Mouse (Mus musculus) G1E (cell line): ENCODE measurements at regions not wholly inside any gene's neighbourhood (a gene's known extent, or its start where the extent isn't known, plus 50 kb on each side); places are given as distances from the start of the nearest gene placed in this dataset.
"Not testable (repeated sequence)": the region's sequence is repeated elsewhere in the genome, so short reads cannot be mapped to it uniquely, and the experiment has no call there.

Source experiments
- ATAC-seq: 2 replicates; pipeline ENCODE4 v1.8.0; 2016; ENCODE audit warnings: mild to moderate bottlenecking; ENCODE audit not compliant: insufficient number of reproducible peaks, poor library complexity, low FRiP score, severe bottlenecking; ENCODE audit errors: extremely low read depth
- DNase-seq: peaks from one replicate; pipeline ENCODE4 v3.0.0; 2012; ENCODE audit warnings: low spot score
- H3K27me3 ChIP-seq: 2 replicates; pipeline ENCODE4 v1.6.1; 2012; ENCODE audit warnings: mild to moderate bottlenecking, low read length, inconsistent platforms; ENCODE audit not compliant: insufficient read depth
- H3K36me3 ChIP-seq: replicated peaks from 2 replicates; pipeline ENCODE3; 2012; ENCODE audit warnings: mild to moderate bottlenecking, inconsistent platforms
- H3K4me1 ChIP-seq: 2 replicates; pipeline ENCODE4 v1.6.1; 2012; ENCODE audit warnings: low read depth, low read length, inconsistent platforms, mixed read lengths; ENCODE audit not compliant: insufficient read depth
- H3K4me3 ChIP-seq: 2 replicates; pipeline ENCODE4 v1.5.1; 2012; ENCODE audit warnings: low read depth, mild to moderate bottlenecking, inconsistent platforms, low read length, moderate library complexity, mixed read lengths
- H3K9me3 ChIP-seq: replicated peaks from 2 replicates; pipeline ENCODE4 v1.6.1; 2012; ENCODE audit warnings: inconsistent platforms
- CTCF ChIP-seq: IDR thresholded peaks from 2 replicates; pipeline ENCODE4 v1.5.1; 2012; ENCODE audit warnings: low read depth, low read length, inconsistent platforms, mixed read lengths
- GATA1 ChIP-seq: IDR thresholded peaks from 2 replicates; pipeline ENCODE4 v1.6.1; 2012; ENCODE audit warnings: borderline replicate concordance, low read length, inconsistent platforms, mixed read lengths
- GATA2 ChIP-seq: IDR thresholded peaks from 2 replicates; pipeline ENCODE4 v1.6.1; 2012; ENCODE audit warnings: low read depth, low read length, inconsistent platforms, borderline replicate concordance
- POLR2AphosphoS5 ChIP-seq: IDR thresholded peaks from 2 replicates; pipeline ENCODE4 v1.6.1; 2012; ENCODE audit warnings: low read depth, low read length, inconsistent platforms; ENCODE audit not compliant: insufficient replicate concordance
- TAL1 ChIP-seq: conservative IDR thresholded peaks from 2 replicates; pipeline ENCODE4 v1.6.1; 2012; ENCODE audit warnings: low read depth, low read length, inconsistent platforms, mixed read lengths

DNA sequence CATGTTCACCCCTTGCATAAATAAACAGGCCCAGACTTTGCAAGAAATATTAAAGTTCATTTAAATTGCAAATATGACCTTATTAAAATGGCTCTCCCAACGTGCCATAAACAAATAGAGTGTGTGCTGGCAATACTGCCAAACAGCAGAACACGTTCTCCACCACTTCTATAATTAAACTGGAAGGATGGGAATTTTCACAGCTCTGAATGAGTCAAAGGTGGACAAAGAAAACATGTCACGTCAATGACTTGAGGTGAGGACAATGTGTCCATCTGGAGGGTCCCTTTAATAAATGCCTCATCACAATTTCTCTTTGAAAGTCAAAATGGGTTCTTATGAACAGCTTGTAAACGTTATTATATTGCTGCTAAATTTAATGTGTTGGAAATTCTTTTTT lies 114.8 kb downstream of the Galc start:
- TF ChIP-seq CTCF (no peak), TAL1 (no peak), GATA2 (no peak), POLR2AphosphoS5 (no peak), GATA1 (no peak)
- Histone ChIP-seq H3K4me1 (no peaks in the 10 kb centered on the region), H3K9me3 (no peaks in the 10 kb centered on the region), H3K27me3 (no peaks in the 10 kb centered on the region), H3K4me3 (no peak overlapping the region), H3K36me3 (no peaks in the 10 kb centered on the region)
- DNase-seq (no peak), ATAC-seq (no peak)

GRCm38 (mm10) chr12:98143170-98143569 lies 116.1 kb downstream of the Galc start:
- TF ChIP-seq GATA1, result no peak
- H3K4me1 ChIP-seq, result no peaks in the 10 kb centered on the region

DNA sequence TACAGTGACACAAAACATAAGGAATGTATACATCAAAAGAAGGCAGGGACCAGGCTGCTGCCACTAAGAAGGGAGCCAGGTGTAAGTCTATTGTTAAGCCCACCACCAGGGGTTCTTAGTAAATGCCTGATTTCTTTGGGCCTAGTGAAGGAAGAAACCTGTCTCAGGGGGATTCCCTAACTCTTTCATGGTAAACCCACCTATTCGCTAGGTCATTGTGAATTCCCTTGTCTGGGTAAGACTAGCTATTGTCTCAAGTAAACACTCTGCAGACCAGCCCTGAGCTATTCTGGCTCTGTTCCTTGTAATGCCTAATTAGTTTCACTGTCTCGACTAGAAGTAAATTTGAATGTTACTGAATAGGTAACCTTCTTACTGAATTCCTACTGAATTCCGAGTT lies 119.4 kb downstream of the Galc start:
- H3K9me3 ChIP-seq, ATAC-seq, H3K4me1 ChIP-seq, DNase-seq, H3K27me3 ChIP-seq, H3K36me3 ChIP-seq, H3K4me3 ChIP-seq: not testable (repeated sequence)

More at GRCm38 (mm10) chr12:98143170-98143569, 116.1 kb downstream of the Galc start:
- no peak for DNase-seq
- H3K4me3 ChIP-seq, result no peak overlapping the region
- no peaks in the 10 kb centered on the region for H3K27me3 ChIP-seq
- H3K9me3 ChIP-seq, result no peaks in the 10 kb centered on the region
- ATAC-seq, result no peak
- no peaks in the 10 kb centered on the region for H3K36me3 ChIP-seq

DNA sequence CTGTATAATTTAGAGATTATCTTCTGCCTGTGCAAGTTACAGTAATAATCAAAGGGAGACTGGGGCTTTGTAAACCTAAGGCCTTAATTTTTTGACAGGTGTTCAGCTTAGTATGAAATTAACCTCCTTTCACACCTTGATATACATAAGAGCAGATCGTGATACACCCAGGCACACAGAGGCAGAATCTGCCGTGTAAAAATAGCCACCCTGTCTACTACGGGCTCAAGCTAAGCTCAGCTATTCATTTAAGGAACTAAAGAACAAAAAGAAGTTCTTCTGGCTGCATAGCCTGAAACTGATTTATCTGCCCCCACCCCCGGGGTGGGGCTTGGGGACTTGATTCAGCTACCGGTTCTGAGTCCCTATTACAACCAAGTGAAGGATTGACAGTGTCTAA lies 128.0 kb downstream of the Galc start:
- H3K4me1 ChIP-seq, result no peaks in the 10 kb centered on the region
- TF ChIP-seq POLR2AphosphoS5 (no peak), GATA1 (no peak), CTCF (no peak), TAL1 (no peak), GATA2 (no peak)
- DNase-seq, result no peak
- H3K9me3 ChIP-seq, result no peaks in the 10 kb centered on the region
- no peak for ATAC-seq
- H3K27me3 ChIP-seq, result no peaks in the 10 kb centered on the region
- no peaks in the 10 kb centered on the region for H3K36me3 ChIP-seq
- H3K4me3 ChIP-seq, result no peak overlapping the region

DNA sequence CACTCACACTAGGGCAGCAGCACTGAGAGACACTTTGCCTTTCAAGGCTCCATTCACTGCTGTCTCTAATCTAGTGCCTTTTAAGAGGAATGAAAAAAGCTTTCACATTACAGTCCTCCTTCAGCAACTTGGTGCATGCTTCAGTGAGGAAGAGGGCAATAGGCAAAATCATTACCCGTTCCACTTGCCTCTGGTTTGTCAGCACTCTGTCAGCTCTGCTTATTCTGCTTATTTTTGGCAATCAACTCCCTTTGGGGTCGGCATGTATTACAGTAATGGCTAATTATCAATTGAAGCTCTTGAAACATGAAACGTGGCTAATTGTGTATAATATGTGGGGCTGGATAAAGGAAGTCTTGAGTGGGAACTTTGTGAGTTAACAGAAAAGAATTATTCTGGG lies 135.7 kb downstream of the Galc start:
- no peaks in the 10 kb centered on the region for H3K36me3 ChIP-seq
- TF ChIP-seq POLR2AphosphoS5 (no peak), GATA2 (no peak), TAL1 (no peak), CTCF (no peak), GATA1 (no peak)
- no peaks in the 10 kb centered on the region for H3K4me1 ChIP-seq
- no peaks in the 10 kb centered on the region for H3K27me3 ChIP-seq
- DNase-seq (no peak), ATAC-seq (no peak)
- H3K9me3 ChIP-seq, result no peaks in the 10 kb centered on the region
- no peak overlapping the region for H3K4me3 ChIP-seq

DNA sequence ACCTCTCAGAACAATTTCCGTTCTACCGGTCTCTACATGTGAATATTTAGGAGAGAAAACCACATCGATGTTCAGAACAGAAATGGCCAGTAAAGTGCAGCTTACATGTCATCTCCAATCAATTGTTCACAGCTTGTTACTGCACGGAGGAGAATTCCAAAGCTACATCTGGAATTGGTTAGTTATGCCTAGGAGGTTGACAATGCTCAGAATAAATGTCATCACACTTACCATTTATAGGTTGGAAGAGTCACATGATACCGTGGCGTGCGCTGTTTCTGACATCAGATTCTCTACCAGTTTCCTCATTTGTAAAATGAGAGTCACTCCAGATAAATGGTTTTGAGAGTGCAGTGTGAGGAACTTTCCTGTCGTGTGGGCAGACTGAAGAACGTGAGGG lies 151.2 kb downstream of the Galc start:
- ATAC-seq, result no peak
- no peaks in the 10 kb centered on the region for H3K4me1 ChIP-seq
- DNase-seq, result no peak

DNA sequence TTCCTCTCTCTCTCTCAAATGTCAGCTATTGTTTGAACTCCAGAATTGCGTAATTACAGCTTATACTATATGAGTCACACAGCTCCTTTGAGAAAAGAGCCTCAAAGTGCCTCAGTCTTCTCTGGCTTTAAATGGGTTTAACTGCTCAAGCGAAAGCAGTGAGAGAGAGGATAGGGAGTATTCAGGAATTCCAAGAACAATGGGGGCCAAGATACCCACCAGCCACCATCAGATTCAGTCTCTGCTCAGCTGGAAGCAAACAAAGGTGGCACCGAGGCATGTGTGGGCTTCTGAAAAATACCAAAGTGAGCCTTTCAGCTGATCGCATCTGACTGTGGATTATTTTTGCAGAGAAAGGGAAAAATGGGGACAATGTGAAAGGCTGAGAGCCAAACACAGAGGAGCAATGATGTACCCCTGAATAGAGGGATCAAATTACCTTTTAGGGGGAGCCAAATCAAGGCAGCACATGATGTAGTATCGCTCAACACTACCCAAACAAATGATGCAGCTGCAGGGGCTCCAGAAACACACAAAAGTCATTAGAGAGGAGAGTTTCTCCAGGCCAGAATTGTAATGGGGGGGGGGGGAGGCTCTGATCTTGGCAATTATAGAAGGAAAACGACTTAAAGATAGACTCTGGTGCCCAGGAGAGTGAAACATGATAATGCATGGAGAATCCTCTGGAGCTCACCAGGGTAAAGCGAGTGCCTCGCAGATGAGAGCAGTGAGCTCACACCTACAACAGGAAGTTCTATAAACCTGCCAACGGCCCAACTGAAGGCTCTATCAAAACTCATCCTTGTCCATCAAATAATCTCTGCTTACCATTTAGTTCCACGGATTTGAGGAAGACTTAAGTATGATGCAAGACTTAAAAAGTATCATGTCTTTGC lies 152.2 kb downstream of the Galc start:
- Histone ChIP-seq H3K27me3 (no peaks in the 10 kb centered on the region), H3K4me3 (no peak overlapping the region), H3K4me1 (no peaks in the 10 kb centered on the region), H3K36me3 (no peaks in the 10 kb centered on the region), H3K9me3 (no peaks in the 10 kb centered on the region)
- DNase-seq (no peak), ATAC-seq (no peak)
- TF ChIP-seq GATA2 (no peak), TAL1 (no peak), GATA1 (no peak), POLR2AphosphoS5 (no peak), CTCF (no peak)

More for the DNA sequence above, 151.2 kb downstream of the Galc start:
- no peaks in the 10 kb centered on the region for H3K9me3 ChIP-seq
- H3K27me3 ChIP-seq, result no peaks in the 10 kb centered on the region
- H3K36me3 ChIP-seq, result no peaks in the 10 kb centered on the region
- H3K4me3 ChIP-seq, result no peak overlapping the region
- no peak for TF ChIP-seq POLR2AphosphoS5
- TF ChIP-seq TAL1, result no peak
- TF ChIP-seq GATA2, result no peak
- no peak for TF ChIP-seq GATA1
- no peak for TF ChIP-seq CTCF
